Mouse (Mus musculus) testis, adult 2 months (tissue): ENCODE data around the gene Hoxb4. TPM values are rescaled to one million over a fixed set of nuclear protein-coding genes. Genes with fewer than 3 reads are reported as not detected.
A peak's percentile ranks its signal among the peaks of the same experiment; 100 is the strongest.

Source experiments
- H3K27ac ChIP-seq: fragments of 200-500 bp; 2 replicates; pipeline ENCODE4 v1.5.1; 2012; ENCODE audit warnings: low read depth, low read length; ENCODE audit not compliant: control insufficient read depth, insufficient read depth
- H3K27me3 ChIP-seq: fragments of 200-500 bp; 2 replicates; pipeline ENCODE4 v1.6.1; 2012; ENCODE audit warnings: mild to moderate bottlenecking, low read length, moderate library complexity; ENCODE audit not compliant: control insufficient read depth, insufficient read depth
- H3K36me3 ChIP-seq: fragments of 200-500 bp; 2 replicates; pipeline ENCODE4 v1.6.1; 2012; ENCODE audit warnings: mild to moderate bottlenecking, low read length; ENCODE audit not compliant: control insufficient read depth, insufficient read depth
- H3K4me1 ChIP-seq: fragments of 200-500 bp; 2 replicates; pipeline ENCODE4 v1.6.1; 2012; ENCODE audit warnings: low read length; ENCODE audit not compliant: control insufficient read depth, insufficient read depth
- H3K4me3 ChIP-seq: fragments of 200-500 bp; 2 replicates; pipeline ENCODE4 v1.5.1; 2012; ENCODE audit warnings: low read depth, mild to moderate bottlenecking, low read length, moderate library complexity, mixed read lengths; ENCODE audit not compliant: control insufficient read depth
- CTCF ChIP-seq: fragments of 200-500 bp; IDR thresholded peaks from 2 replicates; pipeline ENCODE4 v1.5.1; 2012; ENCODE audit warnings: low read depth, mild to moderate bottlenecking, inconsistent platforms, low read length, moderate library complexity; ENCODE audit not compliant: control insufficient read depth, insufficient read depth, insufficient replicate concordance
- POLR2A ChIP-seq: fragments of 200-500 bp; IDR thresholded peaks from 2 replicates; pipeline ENCODE4 v1.6.1; 2012; ENCODE audit warnings: low read depth, mild to moderate bottlenecking, inconsistent platforms, low read length, moderate library complexity; ENCODE audit not compliant: control insufficient read depth
- polyA plus RNA-seq: library from polyadenylated mRNA; depleted of rRNA; stranded (reverse); fragments of >200 nt; gene quantifications from 2 replicates; pipeline ENCODE4 v1.2.3, GENCODE M21; 2012

Hoxb4 gene
- polyA plus RNA-seq, 1 experiment: 0.07 TPM

DNA sequence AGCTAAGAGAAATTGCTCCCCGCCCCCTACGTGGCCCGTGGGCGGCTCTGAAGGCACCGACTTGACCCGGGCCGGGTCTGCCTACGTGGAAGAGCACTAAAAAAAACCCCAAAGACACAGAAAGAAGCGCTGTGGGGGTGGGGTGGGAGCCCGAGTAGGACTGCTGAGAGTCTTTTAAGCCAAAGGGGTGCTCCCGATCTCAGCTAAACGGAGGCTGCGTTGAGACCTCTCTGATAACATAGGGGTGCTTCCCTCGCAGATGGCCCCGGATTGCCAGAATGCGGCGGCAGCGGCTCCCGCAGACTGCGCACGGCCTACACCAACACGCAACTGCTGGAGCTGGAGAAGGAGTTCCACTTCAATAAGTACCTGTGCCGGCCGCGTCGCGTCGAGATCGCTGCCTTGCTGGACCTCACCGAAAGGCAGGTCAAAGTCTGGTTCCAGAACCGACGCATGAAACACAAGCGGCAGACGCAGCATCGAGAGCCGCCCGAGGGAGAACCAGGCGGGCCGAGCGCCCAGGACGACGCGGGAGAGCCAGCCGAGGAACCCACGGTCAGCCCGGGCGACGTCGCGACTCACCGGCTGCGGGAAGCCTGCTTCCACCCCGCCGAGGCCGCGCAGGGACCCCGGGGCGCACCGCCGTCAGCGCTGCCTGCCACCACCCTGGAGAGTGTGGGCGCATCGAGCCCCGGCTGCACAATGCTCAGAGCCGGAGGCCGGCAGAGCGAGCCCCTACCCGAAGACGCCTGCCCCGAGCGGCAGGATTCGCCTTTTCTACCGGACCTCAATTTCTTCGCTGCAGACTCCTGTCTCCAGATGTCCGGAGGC is 34.8 kb downstream of the Hoxb4 start:
- peaks cover 7% of the 10 kb centered on the region for H3K27me3 ChIP-seq
- TF ChIP-seq POLR2A: no peak
- no peak for TF ChIP-seq CTCF
- peak overlapping the region; percentile 42 for H3K4me3 ChIP-seq
- H3K4me1 ChIP-seq: peaks cover 6% of the 10 kb centered on the region
- H3K36me3 ChIP-seq: no peaks in the 10 kb centered on the region
- H3K27ac ChIP-seq: no peak overlapping the region

DNA sequence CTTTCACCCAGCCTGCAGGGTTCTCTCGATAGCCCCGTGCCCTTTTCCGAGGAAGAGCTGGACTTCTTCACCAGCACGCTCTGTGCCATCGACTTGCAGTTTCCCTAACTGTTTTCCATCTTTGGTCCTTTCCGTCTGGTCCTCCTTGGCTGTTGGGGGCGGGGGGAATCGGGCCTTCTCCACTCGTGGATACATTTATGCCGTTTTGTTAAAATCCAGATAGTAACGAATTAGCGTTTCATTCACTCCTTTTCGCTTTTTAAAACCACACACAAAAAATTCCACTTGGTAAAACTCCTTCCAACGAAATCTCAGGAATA is 35.4 kb downstream of the Hoxb4 start:
- Histone ChIP-seq H3K27ac (no peak overlapping the region), H3K4me3 (peak overlapping the region; percentile 42), H3K4me1 (peaks cover 6% of the 10 kb centered on the region), H3K36me3 (no peaks in the 10 kb centered on the region), H3K27me3 (peaks cover 7% of the 10 kb centered on the region)
- no peak for TF ChIP-seq POLR2A
- TF ChIP-seq CTCF: no peak

- no peak overlapping the region for H3K27ac ChIP-seq
Observed at GRCm38 (mm10) chr11:96353939-96354338, 35.9 kb downstream of the Hoxb4 start.

DNA sequence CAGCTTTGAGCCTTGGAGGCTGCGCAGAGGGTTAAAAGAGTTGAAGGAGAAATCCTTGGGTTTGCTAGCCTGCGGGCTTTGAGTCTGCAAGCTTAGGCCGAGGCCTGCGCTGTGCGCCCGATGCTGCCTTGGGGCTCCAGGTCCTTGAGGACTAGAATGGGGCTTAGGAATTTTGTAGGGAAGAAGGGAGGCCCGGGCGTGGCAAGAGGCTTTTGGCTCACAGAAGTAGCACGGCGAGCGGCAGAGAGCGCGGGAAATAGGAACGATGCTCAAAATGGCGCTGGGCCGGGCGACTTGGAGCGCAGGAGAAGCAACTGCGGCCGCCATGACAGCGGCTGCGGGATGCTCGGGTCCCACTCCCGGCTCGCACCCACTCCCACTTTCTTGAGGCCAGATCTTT is 36.3 kb downstream of the Hoxb4 start:
- Histone ChIP-seq H3K4me1 (peaks cover 6% of the 10 kb centered on the region), H3K27ac (no peak overlapping the region), H3K4me3 (peak overlapping the region; percentile 57), H3K27me3 (peaks cover 7% of the 10 kb centered on the region), H3K36me3 (no peaks in the 10 kb centered on the region)
- no peak for TF ChIP-seq POLR2A

More at GRCm38 (mm10) chr11:96353939-96354338, 35.9 kb downstream of the Hoxb4 start:
- Histone ChIP-seq H3K36me3 (no peaks in the 10 kb centered on the region), H3K4me3 (no peak overlapping the region; the same call in 1 of the 2 replicates), H3K27me3 (peaks cover 7% of the 10 kb centered on the region), H3K4me1 (peaks cover 6% of the 10 kb centered on the region)
- TF ChIP-seq CTCF (no peak), POLR2A (no peak)

DNA sequence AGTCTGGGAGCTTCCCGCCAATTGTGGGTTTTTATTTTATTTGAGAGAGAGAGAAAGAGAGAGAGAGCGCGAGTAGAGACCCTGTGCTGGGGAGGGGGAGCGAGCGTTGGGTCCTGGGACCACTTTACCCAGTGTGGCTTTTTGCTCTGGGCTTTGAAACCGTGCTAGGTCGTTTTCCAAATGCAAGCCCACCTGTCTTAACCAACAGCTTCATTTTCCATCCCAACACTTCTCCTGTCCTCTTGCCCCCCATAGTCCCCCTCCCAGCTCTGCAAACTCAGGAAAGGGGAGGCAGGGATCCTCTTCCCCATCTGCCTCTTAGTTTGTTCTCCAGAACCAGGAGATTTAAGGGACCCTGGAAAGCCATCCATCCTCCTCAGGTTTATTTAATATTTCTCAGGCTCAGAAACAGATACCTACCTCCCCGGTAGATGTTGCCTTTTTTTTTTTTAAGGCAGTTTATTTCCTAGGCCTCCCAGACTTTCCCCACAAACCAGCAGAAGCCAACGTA is 36.8 kb downstream of the Hoxb4 start:
- Histone ChIP-seq H3K27me3 (peaks cover 7% of the 10 kb centered on the region), H3K36me3 (no peaks in the 10 kb centered on the region), H3K4me3 (peak overlapping the region; percentile 57), H3K4me1 (peaks cover 6% of the 10 kb centered on the region), H3K27ac (no peak overlapping the region)
- TF ChIP-seq POLR2A (no peak), CTCF (no peak)

GRCm38 (mm10) chr11:96363807-96364206 is 45.7 kb downstream of the Hoxb4 start:
- TF ChIP-seq CTCF: no peak
- TF ChIP-seq POLR2A: no peak
- Histone ChIP-seq H3K4me1 (peaks cover 17% of the 10 kb centered on the region), H3K27me3 (peaks cover 3% of the 10 kb centered on the region), H3K4me3 (no peak overlapping the region), H3K27ac (no peak overlapping the region), H3K36me3 (no peaks in the 10 kb centered on the region)

DNA sequence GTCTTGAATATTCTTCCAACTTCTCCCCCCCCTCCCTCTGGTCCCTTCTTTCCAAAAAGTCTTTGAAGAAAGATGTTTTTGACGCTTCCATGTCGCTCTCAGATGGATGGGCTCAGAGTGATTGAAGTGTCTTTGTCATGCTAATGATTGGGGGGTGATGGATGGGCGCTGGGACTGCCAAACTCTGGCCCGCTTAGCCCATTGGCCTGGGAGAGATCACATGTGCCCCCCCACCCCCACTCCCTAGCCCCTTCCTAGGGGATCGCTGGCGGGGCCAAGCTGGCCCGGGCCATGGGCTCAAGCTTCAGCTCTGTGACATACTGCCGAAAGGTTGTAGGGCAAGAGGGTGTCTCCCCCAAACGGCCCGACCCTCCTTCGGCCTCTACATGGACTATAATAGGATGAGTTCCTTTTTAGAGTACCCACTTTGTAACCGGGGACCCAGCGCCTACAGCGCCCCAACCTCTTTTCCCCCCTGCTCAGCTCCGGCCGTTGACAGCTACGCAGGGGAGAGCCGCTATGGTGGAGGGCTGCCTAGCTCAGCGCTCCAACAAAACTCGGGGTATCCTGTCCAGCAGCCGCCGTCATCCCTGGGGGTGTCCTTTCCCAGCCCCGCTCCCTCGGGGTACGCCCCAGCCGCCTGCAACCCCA is 47.5 kb downstream of the Hoxb4 start, which contains the start of gene Hoxb1:
Hoxb1 (plus strand) TSS at position 312 of the 651 bp plus-strand sequence.
- H3K4me3 ChIP-seq: peak within 1 kb of the TSS; percentile 22; the same call in 1 of the 2 replicates

More for the DNA sequence above, 47.5 kb downstream of the Hoxb4 start, which contains the start of gene Hoxb1:
- Histone ChIP-seq H3K27ac (no peak within 1 kb of the TSS), H3K4me1 (peaks cover 17% of the 10 kb centered on the region), H3K36me3 (no peaks in the 10 kb centered on the region), H3K27me3 (peaks cover 3% of the 10 kb centered on the region)
- TF ChIP-seq POLR2A: no peak
- no peak for TF ChIP-seq CTCF
